ENCODE assay signal across 19 mouse cellular contexts in the genomic region with DNA sequence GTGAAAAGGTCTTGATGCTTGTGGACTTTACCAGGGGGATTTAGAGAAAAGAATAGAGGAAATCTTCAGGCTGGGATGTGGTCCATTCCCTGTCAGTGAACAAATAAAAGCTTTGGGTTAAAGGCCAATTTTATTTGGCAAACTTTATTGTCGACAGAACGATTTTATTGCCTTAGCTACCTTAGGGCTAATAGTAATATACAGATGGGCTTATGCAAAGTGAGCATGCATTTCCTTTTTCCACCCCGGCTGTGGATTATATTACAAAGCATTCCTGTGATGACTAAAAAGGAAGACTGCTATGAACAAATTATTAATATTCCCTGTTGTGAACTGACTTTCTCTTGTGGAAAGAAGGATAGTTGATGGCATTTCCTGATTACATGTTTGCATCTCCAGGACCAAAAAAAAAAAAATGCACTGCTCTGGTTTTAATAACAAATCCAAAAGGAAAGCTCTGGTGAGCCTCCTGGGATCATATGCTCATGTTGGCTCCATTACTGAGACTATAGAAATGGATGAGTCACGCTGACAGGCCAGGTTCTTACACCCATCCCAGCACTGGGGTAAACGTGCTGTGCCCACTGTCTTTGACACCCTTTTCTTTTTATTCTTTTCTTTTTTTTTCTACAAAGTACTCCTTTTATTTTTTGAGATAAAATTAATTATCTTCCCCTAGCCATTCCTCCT. TPM values are rescaled to one million over a fixed set of nuclear protein-coding genes. Genes with fewer than 3 reads are reported as not detected.
DNase-seq lines count a peak whose midpoint lies in the region; ATAC-seq and TF ChIP-seq lines count a peak whose summit lies in the region.
"Had no signal": no experiment of that assay in that cellular context is flagged by ENCODE, and none has a peak within 500 bp of the region (broad histone marks: within the 10 kb centered on the region; RNA-seq: fewer than 3 reads in every experiment).

No protein-coding gene starts in this region.

- no peak overlapping the region for H3K9ac ChIP-seq in kidney, postnatal 0 days (ENCODE audit: low read depth, low read length)
- no peak overlapping the region for H3K9ac ChIP-seq in stomach, postnatal 0 days (ENCODE audit: low read length)
- H3K9ac ChIP-seq: forebrain, embryonic 12.5 days; heart, embryonic 13.5 days; hindbrain, embryonic 15.5 days had no signal

- H3K36me3 ChIP-seq in kidney, postnatal 0 days (ENCODE audit: insufficient read depth, low read length): no peaks in the 10 kb centered on the region
- no peaks in the 10 kb centered on the region for H3K36me3 ChIP-seq in stomach, postnatal 0 days (ENCODE audit: control insufficient read depth, insufficient read depth, low read length)
- H3K36me3 ChIP-seq: forebrain, embryonic 12.5 days; heart, embryonic 13.5 days; hindbrain, embryonic 15.5 days had no signal

- TF ChIP-seq EP300 in stomach, postnatal 0 days (optimal IDR thresholded peaks at IDR 0.05): no peak

- TF ChIP-seq CTCF in kidney, postnatal 0 days (IDR thresholded peaks at IDR 0.05; ENCODE audit: low read depth): no peak
- no peak for TF ChIP-seq CTCF in embryonic fibroblast, embryonic 13.5 days (IDR thresholded peaks at IDR 0.05; ENCODE audit: borderline replicate concordance, insufficient read depth, low read length)
- no peak for TF ChIP-seq CTCF in stomach, postnatal 0 days (IDR thresholded peaks at IDR 0.05; ENCODE audit: low read depth)

- H3K4me1 ChIP-seq in kidney, postnatal 0 days (replicated peaks; ENCODE audit: insufficient read depth, low read length): no peaks in the 10 kb centered on the region
- peaks cover 12% of the 10 kb centered on the region; the same call in 1 of the 2 replicates for H3K4me1 ChIP-seq in embryonic fibroblast, embryonic 13.5 days (ENCODE audit: control insufficient read depth, insufficient read depth, low read length)
- H3K4me1 ChIP-seq in stomach, postnatal 0 days (replicated peaks; ENCODE audit: control insufficient read depth, insufficient read depth): no peaks in the 10 kb centered on the region
- H3K4me1 ChIP-seq: forebrain, embryonic 12.5 days; heart, embryonic 13.5 days; hindbrain, embryonic 15.5 days had no signal

- no peak for ATAC-seq in kidney, postnatal 0 days (replicated peaks; ENCODE audit: low FRiP score, low read depth)
- ATAC-seq in stomach, postnatal 0 days (ENCODE audit: low FRiP score, low TSS enrichment): no peak
- ATAC-seq: forebrain, embryonic 16.5 days; intestine, embryonic 16.5 days had no signal

- DNase-seq in kidney, postnatal 0 days (ENCODE audit: low spot score): peak; percentile 8
- DNase-seq in kidney, adult 11 months: no peak
- DNase-seq in 3T3-L1 (ENCODE audit: low read depth, low spot score) (peak; percentile 67), NIH3T3 (ENCODE audit: low read depth) (peak; percentile 76)
- DNase-seq in thymus, postnatal 0 days (ENCODE audit: low spot score): no peak
- DNase-seq in stomach, postnatal 0 days (ENCODE audit: low spot score): no peak
- DNase-seq: adrenal gland, postnatal 10 days; B cell, adult 2 months; cerebellum, adult 11-12 months; cerebellum, adult 9-10 months; cerebellum, postnatal 25 days; gastrocnemius, postnatal 14 days; heart, postnatal 36 days had no signal

- no peak overlapping the region for H3K27ac ChIP-seq in kidney, postnatal 0 days
- H3K27ac ChIP-seq in embryonic fibroblast, embryonic 13.5 days (ENCODE audit: insufficient read depth, low read length): peak overlapping the region; percentile 97
- no peak overlapping the region for H3K27ac ChIP-seq in stomach, postnatal 0 days (replicated peaks)
- H3K27ac ChIP-seq: forebrain, embryonic 12.5 days; heart, embryonic 13.5 days; hindbrain, embryonic 15.5 days had no signal

- H3K4me2 ChIP-seq in kidney, postnatal 0 days (ENCODE audit: low read length): no peak overlapping the region
- H3K4me2 ChIP-seq in stomach, postnatal 0 days (replicated peaks; ENCODE audit: low read depth): no peak overlapping the region
- H3K4me2 ChIP-seq: forebrain, embryonic 12.5 days; heart, embryonic 13.5 days; hindbrain, embryonic 15.5 days had no signal

- no peak overlapping the region for H3K4me3 ChIP-seq in kidney, postnatal 0 days (replicated peaks; ENCODE audit: low read depth, low read length)
- no peak overlapping the region for H3K4me3 ChIP-seq in embryonic fibroblast, embryonic 13.5 days (ENCODE audit: insufficient read depth, low read length)
- H3K4me3 ChIP-seq in stomach, postnatal 0 days (ENCODE audit: low read depth, low read length): no peak overlapping the region
- H3K4me3 ChIP-seq: forebrain, embryonic 12.5 days; heart, embryonic 13.5 days; hindbrain, embryonic 15.5 days had no signal

- H3K27me3 ChIP-seq in kidney, postnatal 0 days (ENCODE audit: insufficient read depth, low read length): no peaks in the 10 kb centered on the region
- no peaks in the 10 kb centered on the region for H3K27me3 ChIP-seq in stomach, postnatal 0 days (ENCODE audit: control insufficient read depth, insufficient read depth, low read length)
- H3K27me3 ChIP-seq: forebrain, embryonic 12.5 days; heart, embryonic 13.5 days; hindbrain, embryonic 15.5 days had no signal

- no peak for TF ChIP-seq POLR2A in embryonic fibroblast, embryonic 13.5 days (IDR thresholded peaks at IDR 0.05; ENCODE audit: low read depth, low read length)

- 58% methylated on average over 5 of the region's 5 CpGs for WGBS in kidney, postnatal 0 days
- WGBS in stomach, postnatal 0 days: 54% methylated on average over 5 of the region's 5 CpGs

- no peaks in the 10 kb centered on the region for H3K9me3 ChIP-seq in kidney, postnatal 0 days (replicated peaks; ENCODE audit: low read length)
- H3K9me3 ChIP-seq in stomach, postnatal 0 days (ENCODE audit: control insufficient read depth, low read length): no peaks in the 10 kb centered on the region
- H3K9me3 ChIP-seq: forebrain, embryonic 12.5 days; heart, embryonic 13.5 days had no signal

RNA-seq across cellular contexts. Expression of gene Ptgs2, which starts 30.9 kb away (rescaled TPM):
- polyA plus RNA-seq in kidney, postnatal 0 days (2015; fragmentation: Nextera tagmentation; extraction: Ambion mirVana): 1.5 and 1.8 TPM in 2 replicates
- polyA plus RNA-seq in embryonic fibroblast, embryonic 13.5 days (2011; ENCODE audit: insufficient read length, low read depth, missing spikeins): 60.3 and 202 TPM in 2 replicates
- 0.62 and 0.87 TPM in 2 replicates for polyA plus RNA-seq in thymus, postnatal 0 days (2015; fragmentation: Nextera tagmentation; extraction: Ambion mirVana)
- 0.54 and 0.61 TPM in 2 replicates for polyA plus RNA-seq in stomach, postnatal 0 days (2015; fragmentation: Nextera tagmentation; extraction: Ambion mirVana)
- polyA plus RNA-seq: forebrain, embryonic 16.5 days had no signal

Comparison
In these comparisons a context has a peak if more than half of its experiments do, and no peak if none do; other contexts are left out.
1. DNase-seq: peak in kidney, postnatal 0 days (single experiment), 3T3-L1 (single experiment) and NIH3T3 (single experiment); none in kidney, adult 11 months (single experiment), thymus, postnatal 0 days (single experiment) and stomach, postnatal 0 days (single experiment).
2. RNA of gene Ptgs2, which starts 30.9 kb away (polyA plus RNA-seq): 60.3 to 202 TPM in embryonic fibroblast, embryonic 13.5 days; 1.5 to 1.8 TPM in kidney, postnatal 0 days, 0.62 to 0.87 TPM in thymus, postnatal 0 days and 0.54 to 0.61 TPM in stomach, postnatal 0 days; every median in the first group is over 10 times any median in the second.